Mouse (Mus musculus) embryonic fibroblast, embryonic 13.5 days (primary cell): ENCODE data around the gene Glrx3.

Experiments used
- CTCF ChIP-seq: IDR thresholded peaks from 2 replicates; pipeline ENCODE4 v1.5.1; 2011; ENCODE audit warnings: mild to moderate bottlenecking, control low read depth, low read length, moderate library complexity, borderline replicate concordance; ENCODE audit not compliant: insufficient read depth
- POLR2A ChIP-seq: IDR thresholded peaks from 2 replicates; pipeline ENCODE4 v1.6.1; 2011; ENCODE audit warnings: low read depth, mild to moderate bottlenecking, control low read depth, low read length, moderate library complexity

GRCm38 (mm10) chr7:137398973-137399372, 38.4 kb upstream of the Glrx3 start:
- no peak for TF ChIP-seq POLR2A
- TF ChIP-seq CTCF = no peak
